Comparison of ENCODE assay signal across 20 mouse cellular contexts in the genomic region with DNA sequence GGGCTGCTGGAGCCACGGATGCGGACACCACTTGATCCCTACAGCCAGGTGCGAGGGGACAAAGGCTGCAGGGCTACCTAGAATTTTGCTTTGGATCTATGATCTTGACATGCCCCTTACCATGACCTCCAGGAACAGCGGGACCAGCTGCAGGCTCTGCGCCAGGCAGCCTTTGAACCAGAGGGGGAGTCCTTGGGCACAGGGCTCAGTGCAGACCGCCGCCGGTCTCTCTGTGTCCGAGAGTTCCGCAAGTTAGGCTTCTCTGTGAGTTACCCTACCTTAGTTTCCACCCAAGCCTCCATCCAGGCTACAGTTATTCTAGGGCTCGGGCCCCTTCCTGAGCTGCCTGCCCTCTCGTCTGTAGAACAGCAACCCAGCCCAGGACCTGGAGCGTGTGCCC.
"Had no signal": no experiment of that assay in that cellular context is flagged by ENCODE, and none has a peak within 500 bp of the region (broad histone marks: within the 10 kb centered on the region; RNA-seq: fewer than 3 reads in every experiment).

No protein-coding gene starts in this region.

- H3K9ac ChIP-seq: limb, embryonic 12.5 days; limb, embryonic 15.5 days; liver, embryonic 14.5 days; liver, postnatal 0 days; lung, embryonic 14.5 days; neural tube, embryonic 13.5 days; stomach, embryonic 15.5 days had no signal

- H3K27me3 ChIP-seq: limb, embryonic 12.5 days; limb, embryonic 15.5 days; megakaryocyte, embryonic 14.5 days; neural tube, embryonic 13.5 days; stomach, embryonic 15.5 days had no signal

- ATAC-seq: liver, postnatal 0 days; lung, postnatal 0 days had no signal

- H3K4me2 ChIP-seq: limb, embryonic 12.5 days; limb, embryonic 15.5 days; liver, embryonic 11.5 days; lung, embryonic 14.5 days; neural tube, embryonic 13.5 days; stomach, embryonic 15.5 days had no signal

- H3K9me3 ChIP-seq: limb, embryonic 12.5 days; limb, embryonic 15.5 days; megakaryocyte, embryonic 14.5 days; midbrain, embryonic 10.5 days; neural tube, embryonic 13.5 days; stomach, embryonic 15.5 days had no signal

- H3K4me3 ChIP-seq: limb, embryonic 12.5 days; limb, embryonic 15.5 days; megakaryocyte, embryonic 14.5 days; midbrain, embryonic 10.5 days; neural tube, embryonic 13.5 days; stomach, embryonic 15.5 days had no signal

- H3K27ac ChIP-seq: limb, embryonic 12.5 days; limb, embryonic 15.5 days; liver, embryonic 14.5 days; midbrain, embryonic 10.5 days; neural tube, embryonic 13.5 days; stomach, embryonic 15.5 days had no signal

- DNase-seq: kidney, adult 18-20 months; kidney, adult 9 months; kidney, postnatal 14 days; kidney, postnatal 4 days; left cerebral cortex, postnatal 4 days; liver, postnatal 0 days; lung, embryonic 14.5 days; midbrain, embryonic 14.5 days; right cerebral cortex, adult 18-20 months; right cerebral cortex, postnatal 14 days; right cerebral cortex, postnatal 4 days had no signal
